8 mouse cellular contexts compared by ENCODE assay signal in the genomic region with DNA sequence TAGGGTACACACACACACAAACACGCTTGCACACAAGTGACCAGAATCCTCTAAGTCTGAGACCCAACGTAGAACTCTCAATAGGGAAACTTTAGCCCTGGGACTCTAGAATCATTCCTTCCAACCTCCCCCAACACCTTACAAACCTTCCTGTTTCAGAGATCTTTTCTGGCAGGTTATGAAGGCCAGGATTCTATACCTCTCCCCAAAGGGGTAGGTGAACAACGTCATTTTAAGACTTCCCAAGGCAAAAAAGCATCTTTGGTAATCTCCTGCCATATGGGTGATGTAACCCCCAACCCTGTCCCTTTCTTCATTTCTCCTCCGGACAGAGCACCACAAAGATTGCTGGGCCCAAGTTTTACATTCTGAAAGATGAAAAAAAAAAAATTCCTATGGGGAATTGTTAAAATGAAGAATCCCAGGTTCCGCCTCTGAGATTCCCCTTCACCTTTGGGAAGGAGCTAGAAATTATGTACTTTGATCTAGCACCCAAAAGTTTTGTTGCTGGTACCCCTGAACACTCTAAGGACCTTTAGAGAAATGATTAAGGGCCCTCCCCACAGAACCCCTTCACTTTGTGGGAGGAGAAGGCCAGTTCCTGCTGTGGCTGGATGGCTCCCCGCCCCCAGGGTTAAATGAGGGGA. TPM values are rescaled to one million over a fixed set of nuclear protein-coding genes. Genes with fewer than 3 reads are reported as not detected.
DNase-seq lines count a peak whose midpoint lies in the region; ATAC-seq and TF ChIP-seq lines count a peak whose summit lies in the region.

No protein-coding gene starts in this region.

- H3K4me3 ChIP-seq in layer of hippocampus, adult 2 months, result peak overlapping the region; percentile 94
- peak overlapping the region; percentile 87 for H3K4me3 ChIP-seq in embryonic facial prominence, embryonic 10.5 days
- peak overlapping the region; percentile 74 for H3K4me3 ChIP-seq in hindbrain, postnatal 0 days (ENCODE audit: low read length)
- H3K4me3 ChIP-seq in midbrain, postnatal 0 days (ENCODE audit: low read depth, low read length), result peak overlapping the region; percentile 94

- H3K27ac ChIP-seq in layer of hippocampus, adult 2 months, result peak overlapping the region; percentile 100
- H3K27ac ChIP-seq in embryonic facial prominence, embryonic 10.5 days (replicated peaks), result peak overlapping the region; percentile 96
- peak overlapping the region; percentile 89 for H3K27ac ChIP-seq in hindbrain, postnatal 0 days
- H3K27ac ChIP-seq in midbrain, postnatal 0 days (ENCODE audit: low read depth, low read length), result peak overlapping the region; percentile 93

- H3K4me2 ChIP-seq in hindbrain, postnatal 0 days (ENCODE audit: low read depth, low read length), result peak overlapping the region; percentile 99
- peak overlapping the region; percentile 98 for H3K4me2 ChIP-seq in midbrain, postnatal 0 days (ENCODE audit: low read depth, low read length, poor library complexity, severe bottlenecking)

- no peak for ATAC-seq in hindbrain, postnatal 0 days
- ATAC-seq in midbrain, postnatal 0 days (ENCODE audit: low FRiP score), result no peak

- H3K4me1 ChIP-seq in embryonic facial prominence, embryonic 10.5 days, result peaks cover 91% of the 10 kb centered on the region
- H3K4me1 ChIP-seq in hindbrain, postnatal 0 days (ENCODE audit: insufficient read depth, low read length), result peaks cover 43% of the 10 kb centered on the region
- H3K4me1 ChIP-seq in midbrain, postnatal 0 days (ENCODE audit: insufficient read depth, low read length), result peaks cover 36% of the 10 kb centered on the region

- TF ChIP-seq CTCF in layer of hippocampus, adult 2 months (conservative IDR thresholded peaks at IDR 0.05), result no peak
- TF ChIP-seq CTCF in hindbrain, postnatal 0 days (IDR thresholded peaks at IDR 0.05; ENCODE audit: low read depth), result no peak
- TF ChIP-seq CTCF in midbrain, postnatal 0 days (IDR thresholded peaks at IDR 0.05), result no peak

- H3K9ac ChIP-seq in hindbrain, postnatal 0 days (replicated peaks; ENCODE audit: low read length), result peak overlapping the region; percentile 85
- peak overlapping the region; percentile 91 for H3K9ac ChIP-seq in midbrain, postnatal 0 days (replicated peaks; ENCODE audit: low read length, poor library complexity, severe bottlenecking)

- no peaks in the 10 kb centered on the region for H3K27me3 ChIP-seq in embryonic facial prominence, embryonic 10.5 days (replicated peaks; ENCODE audit: low read depth, poor library complexity, severe bottlenecking)
- H3K27me3 ChIP-seq in hindbrain, postnatal 0 days (ENCODE audit: insufficient read depth, low read length), result no peaks in the 10 kb centered on the region
- H3K27me3 ChIP-seq in midbrain, postnatal 0 days (ENCODE audit: insufficient read depth, low read length), result no peaks in the 10 kb centered on the region

- no peak for DNase-seq in layer of hippocampus, adult 2 months (ENCODE audit: low spot score in 2 of 2)
- DNase-seq in layer of hippocampus, postnatal 14 days (ENCODE audit: low spot score in 2 of 2), result no peak
- no peak for DNase-seq in embryonic facial prominence, embryonic 10.5 days (ENCODE audit: low spot score)
- no peak for DNase-seq in hindbrain, postnatal 0 days (ENCODE audit: low spot score)
- no peak for DNase-seq in midbrain, postnatal 0 days (ENCODE audit: low spot score)
- no peak for DNase-seq in B cell, adult 2 months
- DNase-seq in testis, postnatal 14 days (ENCODE audit: low spot score), result no peak
- no peak for DNase-seq in layer of hippocampus, postnatal 10 days (ENCODE audit: low spot score in 2 of 2)

- no peaks in the 10 kb centered on the region for H3K9me3 ChIP-seq in embryonic facial prominence, embryonic 10.5 days
- no peaks in the 10 kb centered on the region for H3K9me3 ChIP-seq in hindbrain, postnatal 0 days (ENCODE audit: low read length)
- H3K9me3 ChIP-seq in midbrain, postnatal 0 days (ENCODE audit: low read length), result no peaks in the 10 kb centered on the region

- WGBS in embryonic facial prominence, embryonic 10.5 days, result 41% methylated on average over 6 of the region's 6 CpGs
- 41% methylated on average over 6 of the region's 6 CpGs for WGBS in hindbrain, postnatal 0 days
- 40% methylated on average over 6 of the region's 6 CpGs for WGBS in midbrain, postnatal 0 days

- peaks cover 15% of the 10 kb centered on the region for H3K36me3 ChIP-seq in embryonic facial prominence, embryonic 10.5 days (replicated peaks)
- no peaks in the 10 kb centered on the region for H3K36me3 ChIP-seq in hindbrain, postnatal 0 days (ENCODE audit: insufficient read depth, low read length)
- no peaks in the 10 kb centered on the region for H3K36me3 ChIP-seq in midbrain, postnatal 0 days (ENCODE audit: insufficient read depth, low read length)

RNA-seq across cellular contexts. Expression of gene Ppp1r9b, which starts 0.6 kb away (rescaled TPM):
- 100 to 1,000 TPM; 967 to 974 TPM for total RNA-seq in layer of hippocampus, adult 2 months (2021)
- total RNA-seq in layer of hippocampus, postnatal 14 days (2021), result 100 to 1,000 TPM; 705 to 706 TPM
- polyA plus RNA-seq in embryonic facial prominence, embryonic 10.5 days (2016; fragmentation: Nextera tagmentation; extraction: Ambion mirVana), result 8.3 and 9.4 TPM in 2 replicates
- 170 and 190 TPM in 2 replicates for total RNA-seq in hindbrain, postnatal 0 days (2014; rRNA removed)
- 18.8 and 19.4 TPM in 2 replicates for polyA plus RNA-seq in hindbrain, postnatal 0 days (2015; fragmentation: Nextera tagmentation; extraction: Ambion mirVana)
- total RNA-seq in midbrain, postnatal 0 days (2014; rRNA removed), result 179 and 217 TPM in 2 replicates
- polyA plus RNA-seq in midbrain, postnatal 0 days (2015; fragmentation: Nextera tagmentation; extraction: Ambion mirVana), result 18.2 and 20.4 TPM in 2 replicates
- 100 to 1,000 TPM; 501 TPM for total RNA-seq in layer of hippocampus, postnatal 10 days (2021)

RNA-seq across cellular contexts. Expression of gene Sgca, which starts 14.1 kb away (rescaled TPM):
- total RNA-seq in layer of hippocampus, adult 2 months (2021), result under 1 TPM in 1 of 2 experiments, not detected in 1; 0.44 TPM
- total RNA-seq in layer of hippocampus, postnatal 14 days (2021), result under 1 TPM; 0.95 to 0.99 TPM
- polyA plus RNA-seq in embryonic facial prominence, embryonic 10.5 days (2016; fragmentation: Nextera tagmentation; extraction: Ambion mirVana), result 0.17 TPM in 1 of 2 replicates, not detected in the other
- 0.36 and 0.52 TPM in 2 replicates for total RNA-seq in hindbrain, postnatal 0 days (2014; rRNA removed)
- 0.26 and 0.28 TPM in 2 replicates for polyA plus RNA-seq in hindbrain, postnatal 0 days (2015; fragmentation: Nextera tagmentation; extraction: Ambion mirVana)
- total RNA-seq in midbrain, postnatal 0 days (2014; rRNA removed), result not detected in 2 replicates
- polyA plus RNA-seq in midbrain, postnatal 0 days (2015; fragmentation: Nextera tagmentation; extraction: Ambion mirVana), result 0.29 and 0.39 TPM in 2 replicates
- under 1 TPM; 0.66 to 0.78 TPM for total RNA-seq in layer of hippocampus, postnatal 10 days (2021)

RNA-seq across cellular contexts. Expression of gene Samd14, which starts 19.5 kb away (rescaled TPM):
- 10 to 100 TPM; 38.9 to 40.8 TPM for total RNA-seq in layer of hippocampus, adult 2 months (2021)
- 10 to 100 TPM; 73.6 to 78.1 TPM for total RNA-seq in layer of hippocampus, postnatal 14 days (2021)
- 35.5 and 42.5 TPM in 2 replicates for polyA plus RNA-seq in embryonic facial prominence, embryonic 10.5 days (2016; fragmentation: Nextera tagmentation; extraction: Ambion mirVana)
- total RNA-seq in hindbrain, postnatal 0 days (2014; rRNA removed), result 216 and 223 TPM in 2 replicates
- 128 and 137 TPM in 2 replicates for polyA plus RNA-seq in hindbrain, postnatal 0 days (2015; fragmentation: Nextera tagmentation; extraction: Ambion mirVana)
- total RNA-seq in midbrain, postnatal 0 days (2014; rRNA removed), result 221 and 243 TPM in 2 replicates
- 158 and 161 TPM in 2 replicates for polyA plus RNA-seq in midbrain, postnatal 0 days (2015; fragmentation: Nextera tagmentation; extraction: Ambion mirVana)
- 100 to 1,000 TPM; 107 TPM for total RNA-seq in layer of hippocampus, postnatal 10 days (2021)

RNA-seq across cellular contexts. Expression of gene Hils1, which starts 22.8 kb away (rescaled TPM):
- not detected for total RNA-seq in layer of hippocampus, adult 2 months (2021)
- total RNA-seq in layer of hippocampus, postnatal 14 days (2021), result not detected
- polyA plus RNA-seq in embryonic facial prominence, embryonic 10.5 days (2016; fragmentation: Nextera tagmentation; extraction: Ambion mirVana), result not detected in 2 replicates
- not detected in 2 replicates for total RNA-seq in hindbrain, postnatal 0 days (2014; rRNA removed)
- polyA plus RNA-seq in hindbrain, postnatal 0 days (2015; fragmentation: Nextera tagmentation; extraction: Ambion mirVana), result not detected in 2 replicates
- not detected in 2 replicates for total RNA-seq in midbrain, postnatal 0 days (2014; rRNA removed)
- not detected in 2 replicates for polyA plus RNA-seq in midbrain, postnatal 0 days (2015; fragmentation: Nextera tagmentation; extraction: Ambion mirVana)
- not detected for total RNA-seq in layer of hippocampus, postnatal 10 days (2021)

RNA-seq across cellular contexts. Expression of gene Pdk2, which starts 50.9 kb away (rescaled TPM):
- total RNA-seq in layer of hippocampus, adult 2 months (2021), result 100 to 1,000 TPM; 133 TPM
- total RNA-seq in layer of hippocampus, postnatal 14 days (2021), result 10 to 100 TPM; 90.5 to 91.0 TPM
- 12.9 and 16.0 TPM in 2 replicates for polyA plus RNA-seq in embryonic facial prominence, embryonic 10.5 days (2016; fragmentation: Nextera tagmentation; extraction: Ambion mirVana)
- 25.0 and 32.0 TPM in 2 replicates for total RNA-seq in hindbrain, postnatal 0 days (2014; rRNA removed)
- 46.8 and 49.0 TPM in 2 replicates for polyA plus RNA-seq in hindbrain, postnatal 0 days (2015; fragmentation: Nextera tagmentation; extraction: Ambion mirVana)
- total RNA-seq in midbrain, postnatal 0 days (2014; rRNA removed), result 14.1 and 18.1 TPM in 2 replicates
- 30.8 and 32.7 TPM in 2 replicates for polyA plus RNA-seq in midbrain, postnatal 0 days (2015; fragmentation: Nextera tagmentation; extraction: Ambion mirVana)
- 10 to 100 TPM; 48.9 to 49.7 TPM for total RNA-seq in layer of hippocampus, postnatal 10 days (2021)
